Mouse (Mus musculus) bone marrow macrophage, adult 2 months (primary cell): ENCODE measurements around the gene Sacm1l.

Experiments used
- CTCF ChIP-seq: IDR thresholded peaks from 2 replicates; pipeline ENCODE4 v1.5.1; 2012; ENCODE audit warnings: low read depth, mild to moderate bottlenecking, low read length, moderate library complexity
- POLR2A ChIP-seq: IDR thresholded peaks from 2 replicates; pipeline ENCODE4 v1.6.1; 2012; ENCODE audit warnings: mild to moderate bottlenecking, low read depth, low read length, borderline replicate concordance

DNA sequence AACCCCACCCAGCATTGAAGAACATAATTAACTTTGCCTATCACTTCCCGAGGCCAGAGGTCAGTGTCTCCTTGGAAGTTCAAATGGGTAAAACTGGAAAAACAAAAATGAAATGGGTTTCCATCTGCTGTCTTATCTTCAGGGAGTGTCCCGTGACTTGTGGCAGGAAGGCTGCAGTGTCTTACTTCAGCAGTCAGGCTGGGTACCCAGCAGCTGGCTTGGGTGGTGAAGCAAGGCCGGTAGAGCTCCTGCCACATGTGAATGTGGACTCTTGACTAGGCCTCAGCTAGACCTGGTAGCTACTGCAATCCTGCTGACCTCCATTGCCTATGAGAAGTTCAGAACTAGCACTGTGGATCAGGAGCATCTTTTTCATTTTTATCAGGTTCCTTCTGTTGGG, 8.8 kb upstream of the Sacm1l start:
- TF ChIP-seq CTCF: no peak
- TF ChIP-seq POLR2A: no peak
